Mouse (Mus musculus) midbrain, postnatal 0 days (tissue): Measurements from ENCODE around the gene Rnf111. TPM values are rescaled to one million over a fixed set of nuclear protein-coding genes. Genes with fewer than 3 reads are reported as not detected.
A peak's percentile ranks its signal among the peaks of the same experiment; 100 is the strongest.

Experiments
- ATAC-seq: fragments of 200-750 bp; cut with Nextera tagmentation; 2 replicates; pipeline ENCODE4 v1.8.0; 2017; ENCODE audit warnings: moderate number of reproducible peaks, mild to moderate bottlenecking, moderate TSS enrichment, moderate library complexity; ENCODE audit not compliant: low FRiP score
- DNase-seq: peaks from one replicate; pipeline ENCODE4 v3.0.0-alpha.2; 2015; ENCODE audit warnings: low spot score
- H3K27ac ChIP-seq: fragments of 300-500 bp; sonication (generic); 2 replicates; pipeline ENCODE4 v1.5.1; 2014; ENCODE audit warnings: low read depth, mild to moderate bottlenecking, low read length, mixed read lengths
- H3K27me3 ChIP-seq: fragments of 300-500 bp; sonication (generic); 2 replicates; pipeline ENCODE4 v1.6.1; 2014; ENCODE audit warnings: low read length, control low read depth, mixed read lengths; ENCODE audit not compliant: insufficient read depth
- H3K36me3 ChIP-seq: fragments of 300-500 bp; sonication (generic); 2 replicates; pipeline ENCODE4 v1.6.1; 2014; ENCODE audit warnings: low read length, control low read depth, mixed read lengths; ENCODE audit not compliant: insufficient read depth
- H3K4me1 ChIP-seq: fragments of 300-500 bp; sonication (generic); 2 replicates; pipeline ENCODE4 v1.6.1; 2014; ENCODE audit warnings: mild to moderate bottlenecking, control low read depth, antibody characterized with exemption, low read length, mixed read lengths; ENCODE audit not compliant: insufficient read depth
- H3K4me2 ChIP-seq: fragments of 300-500 bp; sonication (generic); 2 replicates; pipeline ENCODE4 v1.6.1; 2014; ENCODE audit warnings: low read depth, mild to moderate bottlenecking, low read length, mixed read lengths; ENCODE audit not compliant: poor library complexity, severe bottlenecking
- H3K4me3 ChIP-seq: fragments of 300-500 bp; sonication (generic); 2 replicates; pipeline ENCODE4 v1.5.1; 2014; ENCODE audit warnings: low read depth, mild to moderate bottlenecking, low read length, moderate library complexity
- H3K9ac ChIP-seq: fragments of 300-500 bp; sonication (generic); replicated peaks from 2 replicates; pipeline ENCODE4 v1.6.1; 2014; ENCODE audit warnings: mild to moderate bottlenecking, low read length, moderate library complexity, mixed read lengths; ENCODE audit not compliant: poor library complexity, severe bottlenecking
- H3K9me3 ChIP-seq: fragments of 300-500 bp; sonication (generic); 2 replicates; pipeline ENCODE4 v1.6.1; 2016; ENCODE audit warnings: low read length, control low read depth
- CTCF ChIP-seq: IDR thresholded peaks from 2 replicates; pipeline ENCODE4 v1.5.1; 2016; ENCODE audit warnings: antibody characterized with exemption, mild to moderate bottlenecking
- WGBS: fragments of 180-500 bp; shearing (Covaris S2); extraction: QIAGEN DNeasy Blood & Tissue Kit; methylation state at CpG from one replicate; pipeline ENCODE4 v1.1.7; 2014; 5-methylcytosine and 5-hydroxymethylcytosine counted together
- polyA plus RNA-seq: library from polyadenylated mRNA; unstranded; fragments of >200 nt; fragmentation: Nextera tagmentation; extraction: Ambion mirVana; gene quantifications from 2 replicates; pipeline ENCODE4 v1.2.1, GENCODE M21; 2015
- total RNA-seq: library from RNA; depleted of rRNA; stranded (reverse); fragments of >200 nt; gene quantifications from 2 replicates; pipeline ENCODE4 v1.2.3, GENCODE M21; 2014

Rnf111 gene
- total and polyA plus RNA-seq, 2 experiments from 2014 or later: 17.1 to 39.6 TPM

DNA sequence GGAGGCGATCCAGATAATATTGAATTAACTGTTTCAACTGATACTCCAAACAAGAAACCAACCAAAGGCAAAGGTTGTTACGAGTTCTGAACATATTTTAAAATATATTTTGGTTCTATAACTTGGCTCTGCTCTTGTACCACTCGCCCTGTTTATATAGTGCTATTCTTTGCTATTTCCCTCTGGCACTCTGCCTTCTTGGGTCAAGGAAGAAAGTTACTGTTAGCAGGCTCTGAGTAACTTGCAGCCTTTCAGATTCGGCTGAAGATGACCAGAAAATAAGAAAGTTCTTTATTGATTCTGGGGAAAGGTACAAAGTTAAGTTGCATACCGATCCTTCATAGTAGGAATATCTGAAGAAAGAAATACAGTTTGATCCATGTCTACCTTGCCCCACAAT, 40.5 kb upstream of the Rnf111 start:
- ATAC-seq: no peak
- no peak for TF ChIP-seq CTCF
- H3K27me3 ChIP-seq: no peaks in the 10 kb centered on the region

DNA sequence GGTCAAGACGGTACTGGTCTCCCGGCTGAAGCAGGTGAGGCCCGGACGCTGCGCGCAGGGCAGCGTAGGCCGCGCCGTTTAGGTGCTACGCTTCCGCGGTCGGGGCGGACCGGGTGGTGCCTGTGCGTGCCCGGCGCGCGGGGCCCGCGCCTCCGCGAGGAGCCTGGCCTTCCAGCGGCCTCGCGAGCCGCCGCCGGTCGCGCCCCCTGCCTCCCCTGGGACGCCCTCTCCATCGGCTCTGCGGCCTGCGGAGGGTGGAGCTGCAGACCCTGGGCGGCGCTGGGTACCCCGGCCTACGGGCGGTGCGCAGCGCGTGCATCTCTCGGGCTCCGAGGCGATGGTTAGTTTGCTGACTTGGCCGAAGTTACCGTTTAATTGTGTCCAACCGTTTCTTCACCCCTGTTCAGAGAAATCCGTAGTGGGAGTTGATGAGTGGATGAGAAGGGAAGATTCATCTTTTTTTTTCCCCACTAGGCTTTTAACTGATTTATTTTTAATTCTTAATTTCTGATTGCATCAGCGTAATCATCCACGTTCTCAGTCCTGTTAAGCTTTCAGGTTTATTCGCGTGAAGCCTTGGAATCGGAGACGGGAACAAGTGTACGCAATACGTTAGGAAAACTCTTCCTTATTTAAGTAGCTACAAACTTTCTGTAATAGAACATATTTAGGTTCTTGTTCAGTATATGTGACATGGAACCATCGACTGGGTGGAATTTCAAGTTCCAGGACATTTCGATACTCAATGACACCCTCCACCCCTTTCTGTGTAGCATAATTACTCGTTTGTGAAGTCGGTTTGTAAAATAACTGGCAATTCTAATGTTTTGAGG, 39.7 kb upstream of the Rnf111 start:
- peak overlapping the region; percentile 93 for H3K4me3 ChIP-seq
- peak overlapping the region; percentile 97 for H3K27ac ChIP-seq
- peaks cover 6% of the 10 kb centered on the region; the same call in 1 of the 2 replicates for H3K4me1 ChIP-seq
- no peaks in the 10 kb centered on the region for H3K9me3 ChIP-seq
- no peaks in the 10 kb centered on the region for H3K27me3 ChIP-seq
- TF ChIP-seq CTCF: 0 out of 2 replicates have a peak, but pooled peaks have one; percentile 4
- DNase-seq (peak; percentile 56), ATAC-seq (peak; percentile 75)
- peak overlapping the region; percentile 53 for H3K4me2 ChIP-seq
- H3K9ac ChIP-seq: peak overlapping the region; percentile 98
- under 1% methylated on average over 61 of the region's 64 CpGs for WGBS
- no peaks in the 10 kb centered on the region for H3K36me3 ChIP-seq

More for the DNA sequence above, 40.5 kb upstream of the Rnf111 start:
- Histone ChIP-seq H3K36me3 (no peaks in the 10 kb centered on the region), H3K9ac (no peak overlapping the region), H3K4me1 (peaks cover 6% of the 10 kb centered on the region; the same call in 1 of the 2 replicates), H3K4me3 (peak overlapping the region; percentile 93; the same call in 1 of the 2 replicates), H3K4me2 (peak overlapping the region; percentile 53), H3K27ac (no peak overlapping the region), H3K9me3 (no peaks in the 10 kb centered on the region)
- no peak for DNase-seq
- 65% methylated on average over 5 of the region's 5 CpGs for WGBS

GRCm38 (mm10) chr9:70542305-70543041, 38.9 kb upstream of the Rnf111 start, which contains the start of gene Sltm:
Gene Sltm, plus strand, starts transcription at chr9:70542754.
- no peak for TF ChIP-seq CTCF
- WGBS: under 1% methylated on average over 49 of the region's 75 CpGs
- DNase-seq (peak; percentile 97), ATAC-seq (peak; percentile 98)
- Histone ChIP-seq H3K4me2 (peak within 1 kb of the TSS; percentile 53), H3K27ac (peak within 1 kb of the TSS; percentile 97), H3K36me3 (no peaks in the 10 kb centered on the region), H3K4me3 (peak within 1 kb of the TSS; percentile 93), H3K9ac (peak within 1 kb of the TSS; percentile 98), H3K27me3 (no peaks in the 10 kb centered on the region), H3K4me1 (peaks cover 6% of the 10 kb centered on the region; the same call in 1 of the 2 replicates), H3K9me3 (no peaks in the 10 kb centered on the region)

- no peak overlapping the region for H3K27ac ChIP-seq
- H3K27me3 ChIP-seq: no peaks in the 10 kb centered on the region
- peaks cover 6% of the 10 kb centered on the region; the same call in 1 of the 2 replicates for H3K4me1 ChIP-seq
- 11% methylated on average over 6 of the region's 6 CpGs for whole genome bisulfite sequencing
- no peak for DNase-seq
- H3K4me3 ChIP-seq: peak overlapping the region; percentile 93
- peak overlapping the region; percentile 53 for H3K4me2 ChIP-seq
- H3K36me3 ChIP-seq: no peaks in the 10 kb centered on the region
- TF ChIP-seq CTCF: no peak
- ATAC-seq: no peak
- H3K9me3 ChIP-seq: no peaks in the 10 kb centered on the region
- peak overlapping the region; percentile 98 for H3K9ac ChIP-seq
Measured at GRCm38 (mm10) chr9:70541584-70541983, 38.1 kb upstream of the Rnf111 start.

- Histone ChIP-seq H3K27ac (no peak overlapping the region), H3K4me2 (no peak overlapping the region), H3K36me3 (no peaks in the 10 kb centered on the region), H3K27me3 (no peaks in the 10 kb centered on the region), H3K9ac (no peak overlapping the region), H3K4me3 (no peak overlapping the region), H3K9me3 (no peaks in the 10 kb centered on the region), H3K4me1 (no peaks in the 10 kb centered on the region)
- no peak for DNase-seq
- WGBS: 86% methylated on average over 3 of the region's 3 CpGs
- ATAC-seq: no peak
- TF ChIP-seq CTCF: no peak
Measured at GRCm38 (mm10) chr9:70533328-70533727, 29.8 kb upstream of the Rnf111 start.

GRCm38 (mm10) chr9:70524366-70524765, 20.8 kb upstream of the Rnf111 start:
- WGBS: 89% methylated on average over 7 of the region's 7 CpGs
- TF ChIP-seq CTCF: no peak
- Histone ChIP-seq H3K27me3 (no peaks in the 10 kb centered on the region), H3K4me1 (no peaks in the 10 kb centered on the region), H3K4me3 (no peak overlapping the region), H3K36me3 (no peaks in the 10 kb centered on the region), H3K9ac (no peak overlapping the region), H3K4me2 (no peak overlapping the region), H3K27ac (no peak overlapping the region), H3K9me3 (no peaks in the 10 kb centered on the region)
- ATAC-seq: no peak
- no peak for DNase-seq
